Mouse (Mus musculus) MEL (cell line): ENCODE measurements around the gene Nek9. TPM values are rescaled to one million over a fixed set of nuclear protein-coding genes. Genes with fewer than 3 reads are reported as not detected.

Experiments used
- DNase-seq: peaks from one replicate; pipeline ENCODE4 v3.0.0; 2011; ENCODE audit warnings: low read depth, low spot score
- H3K27ac ChIP-seq: 2 replicates; pipeline ENCODE4 v1.5.1; 2012; ENCODE audit warnings: low read depth, mild to moderate bottlenecking, control low read depth, low read length, moderate library complexity; ENCODE audit not compliant: control insufficient read depth
- H3K27me3 ChIP-seq, 2 experiments: fragments of 150-350 bp in 1 of 2; sonication (generic) in 1 of 2; 2 replicates each; pipeline ENCODE4 v1.6.1; 2012; ENCODE audit warnings: low read length in 2 of 2, mild to moderate bottlenecking in 2 of 2, improper control_type of control experiment in 1 of 2, moderate library complexity in 1 of 2; ENCODE audit not compliant: insufficient read depth in 2 of 2, control insufficient read depth in 1 of 2
- H3K36me3 ChIP-seq, 2 experiments: 2 replicates each; pipeline ENCODE4 v1.6.1; 2012 to 2014; ENCODE audit warnings: low read length in 2 of 2, improper control_type of control experiment in 1 of 2, inconsistent platforms in 1 of 2, mild to moderate bottlenecking in 1 of 2; ENCODE audit not compliant: insufficient read depth in 2 of 2, control insufficient read depth in 1 of 2
- H3K4me1 ChIP-seq, 2 experiments: fragments of 150-350 bp in 1 of 2; sonication (generic) in 1 of 2; 2 replicates each; pipeline ENCODE4 v1.6.1; 2012; ENCODE audit warnings: low read length in 2 of 2, improper control_type of control experiment in 1 of 2, mild to moderate bottlenecking in 1 of 2; ENCODE audit not compliant: insufficient read depth in 2 of 2, control insufficient read depth in 1 of 2
- H3K4me3 ChIP-seq, 2 experiments: fragments of 150-350 bp in 1 of 2; sonication (generic) in 1 of 2; 2 replicates each; pipeline ENCODE4 v1.5.1; 2012; ENCODE audit warnings: low read depth in 2 of 2, low read length in 2 of 2, mild to moderate bottlenecking in 2 of 2, moderate library complexity in 2 of 2, control low read depth in 1 of 2, improper control_type of control experiment in 1 of 2; ENCODE audit not compliant: control insufficient read depth in 1 of 2, insufficient read depth in 1 of 2
- H3K79me2 ChIP-seq: 2 replicates; pipeline ENCODE4 v1.6.1; 2012; ENCODE audit warnings: mild to moderate bottlenecking, low read length, moderate library complexity; ENCODE audit not compliant: control insufficient read depth, poor library complexity, insufficient read depth
- H3K9ac ChIP-seq: 2 replicates; pipeline ENCODE4 v1.6.1; 2012; ENCODE audit warnings: low read depth, mild to moderate bottlenecking, control low read depth, low read length, moderate library complexity; ENCODE audit not compliant: control insufficient read depth, poor library complexity, severe bottlenecking
- H3K9me3 ChIP-seq: fragments of 150-350 bp; sonication (generic); replicated peaks from 2 replicates; pipeline ENCODE4 v1.6.1; 2012; ENCODE audit warnings: mild to moderate bottlenecking, low read length, improper control_type of control experiment, moderate library complexity; ENCODE audit not compliant: insufficient read depth
- CHD1 ChIP-seq: IDR thresholded peaks from 2 replicates; pipeline ENCODE4 v1.6.1; 2012; ENCODE audit warnings: low read depth, mild to moderate bottlenecking, inconsistent platforms, low read length, improper control_type of control experiment
- CHD2 ChIP-seq: IDR thresholded peaks from 2 replicates; pipeline ENCODE4 v1.6.1; 2011; ENCODE audit warnings: low read length, improper control_type of control experiment
- CTCF ChIP-seq, 3 experiments: IDR thresholded peaks in 2 of 3; conservative IDR thresholded peaks in 1 of 3; 2 replicates each; pipeline ENCODE4 v1.5.1; 2011 to 2012; ENCODE audit warnings: low read length in 3 of 3, low read depth in 2 of 3, mild to moderate bottlenecking in 2 of 3, improper control_type of control experiment in 1 of 3, inconsistent platforms in 1 of 3, mixed read lengths in 1 of 3, moderate library complexity in 1 of 3; ENCODE audit not compliant: control insufficient read depth in 1 of 3, insufficient read depth in 1 of 3, poor library complexity in 1 of 3, severe bottlenecking in 1 of 3
- ELF1 ChIP-seq: IDR thresholded peaks from 2 replicates; pipeline ENCODE4 v1.6.1; 2014; ENCODE audit warnings: low read depth, mild to moderate bottlenecking, inconsistent platforms, low read length, improper control_type of control experiment, moderate library complexity
- GABPA ChIP-seq: IDR thresholded peaks from 2 replicates; pipeline ENCODE4 v1.6.1; 2012; ENCODE audit warnings: low read depth, mild to moderate bottlenecking, inconsistent platforms, low read length, improper control_type of control experiment, moderate library complexity
- HCFC1 ChIP-seq: IDR thresholded peaks from 2 replicates; pipeline ENCODE4 v1.6.1; 2012; ENCODE audit warnings: low read depth, mild to moderate bottlenecking, inconsistent platforms, low read length, improper control_type of control experiment, moderate library complexity
- JUND ChIP-seq: IDR thresholded peaks from 2 replicates; pipeline ENCODE4 v1.6.1; 2011; ENCODE audit warnings: low read depth, mild to moderate bottlenecking, improper control_type of control experiment, low read length
- KAT2A ChIP-seq: conservative IDR thresholded peaks from 2 replicates; pipeline ENCODE4 v1.6.1; 2012; ENCODE audit warnings: low read depth, low read length, improper control_type of control experiment, inconsistent platforms
- MAFK ChIP-seq: IDR thresholded peaks from 2 replicates; pipeline ENCODE4 v1.6.1; 2011; ENCODE audit warnings: low read depth, mild to moderate bottlenecking, low read length, improper control_type of control experiment, borderline replicate concordance
- MAX ChIP-seq: IDR thresholded peaks from 2 replicates; pipeline ENCODE4 v1.6.1; 2011; ENCODE audit warnings: low read length, improper control_type of control experiment
- MAZ ChIP-seq: IDR thresholded peaks from 2 replicates; pipeline ENCODE4 v1.6.1; 2012; ENCODE audit warnings: low read depth, mild to moderate bottlenecking, inconsistent platforms, low read length, improper control_type of control experiment
- MEF2A ChIP-seq: IDR thresholded peaks from 2 replicates; pipeline ENCODE4 v1.6.1; 2014; ENCODE audit warnings: low read depth, mild to moderate bottlenecking, inconsistent platforms, low read length, improper control_type of control experiment; ENCODE audit not compliant: poor library complexity, insufficient replicate concordance, severe bottlenecking; ENCODE audit errors: extremely low read depth
- MYB ChIP-seq: IDR thresholded peaks from 2 replicates; pipeline ENCODE4 v1.6.1; 2011; ENCODE audit warnings: mild to moderate bottlenecking, low read depth, low read length, improper control_type of control experiment
- MYC ChIP-seq: IDR thresholded peaks from 2 replicates; pipeline ENCODE4 v1.6.1; 2011; ENCODE audit warnings: low read depth, mild to moderate bottlenecking, low read length, improper control_type of control experiment, moderate library complexity
- NELFE ChIP-seq: IDR thresholded peaks from 2 replicates; pipeline ENCODE4 v1.6.1; 2011; ENCODE audit warnings: low read depth, low read length, improper control_type of control experiment
- NRF1 ChIP-seq: IDR thresholded peaks from 2 replicates; pipeline ENCODE4 v1.6.1; 2014; ENCODE audit warnings: low read depth, mild to moderate bottlenecking, inconsistent platforms, low read length, improper control_type of control experiment, moderate library complexity; ENCODE audit not compliant: poor library complexity, insufficient read depth, severe bottlenecking
- POLR2A ChIP-seq, 2 experiments: IDR thresholded peaks; 2 replicates each; pipeline ENCODE4 v1.6.1; 2011 to 2012; ENCODE audit warnings: low read length in 2 of 2, mild to moderate bottlenecking in 2 of 2, control low read depth in 1 of 2, improper control_type of control experiment in 1 of 2, low read depth in 1 of 2, moderate library complexity in 1 of 2; ENCODE audit not compliant: control insufficient read depth in 1 of 2, insufficient read depth in 1 of 2, poor library complexity in 1 of 2
- RCOR1 ChIP-seq: IDR thresholded peaks from 2 replicates; pipeline ENCODE4 v1.6.1; 2012; ENCODE audit warnings: low read depth, mild to moderate bottlenecking, inconsistent platforms, low read length, improper control_type of control experiment
- SIN3A ChIP-seq: IDR thresholded peaks from 2 replicates; pipeline ENCODE4 v1.6.1; 2012; ENCODE audit warnings: low read length, improper control_type of control experiment, inconsistent platforms
- SMC3 ChIP-seq: IDR thresholded peaks from 2 replicates; pipeline ENCODE4 v1.6.1; 2011; ENCODE audit warnings: low read depth, low read length, improper control_type of control experiment
- TBP ChIP-seq: IDR thresholded peaks from 2 replicates; pipeline ENCODE4 v1.8.0; 2011; ENCODE audit warnings: low read depth, low read length, improper control_type of control experiment
- TCF12 ChIP-seq: IDR thresholded peaks from 2 replicates; pipeline ENCODE4 v1.6.1; 2014; ENCODE audit warnings: low read depth, mild to moderate bottlenecking, inconsistent platforms, low read length, improper control_type of control experiment, moderate library complexity
- ZKSCAN1 ChIP-seq: IDR thresholded peaks from 2 replicates; pipeline ENCODE4 v1.6.1; 2012; ENCODE audit warnings: low read depth, mild to moderate bottlenecking, inconsistent platforms, low read length, improper control_type of control experiment, moderate library complexity
- polyA plus RNA-seq, 2 experiments: library from polyadenylated mRNA; stranded (reverse) in 1 of 2; unstranded in 1 of 2; fragments of >175 nt in 1 of 2; fragments of >200 nt in 1 of 2; gene quantifications; 2 replicates each; pipeline versions ENCODE4 v1.2.1 to v1.2.4; 2012; ENCODE audit warnings: low replicate concordance in 2 of 2, low read depth in 1 of 2; ENCODE audit not compliant: insufficient read length in 2 of 2, insufficient read depth in 1 of 2, missing spikeins in 1 of 2
- total RNA-seq: library from RNA; depleted of rRNA; stranded (reverse); fragments of 300-350 nt; gene quantifications from 2 replicates; pipeline ENCODE4 v1.2.3, GENCODE M21; 2012

Gene Nek9
- total and polyA plus RNA-seq, 3 experiments, result 23.4 to 32.2 TPM; not detected in 1

DNA sequence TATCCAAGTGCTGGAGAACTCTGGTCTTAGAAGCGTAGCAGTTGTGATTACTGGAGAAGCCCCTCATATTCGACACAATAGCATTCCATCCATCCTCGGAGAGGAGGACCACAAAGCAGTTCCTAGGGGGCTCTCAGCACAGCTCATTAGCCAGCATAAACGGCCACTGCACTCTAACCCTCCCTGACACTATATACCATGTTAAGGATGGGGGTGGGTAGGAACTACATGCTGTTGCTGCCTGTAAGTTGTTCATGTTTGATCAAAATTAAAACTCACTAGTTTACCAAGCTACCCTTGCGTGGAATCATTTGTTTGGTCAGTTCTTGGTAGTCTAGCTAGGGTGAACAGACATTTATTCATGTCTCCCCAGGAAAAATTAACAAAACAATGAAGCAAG, 62.9 kb downstream of the Nek9 start:
- no peak overlapping the region for H3K9ac ChIP-seq
- H3K4me1 ChIP-seq, result peaks cover 9 to 15% of the 10 kb centered on the region in 2 experiments
- DNase-seq, result no peak
- peaks cover 5% of the 10 kb centered on the region; the same call in 1 of the 2 replicates for H3K79me2 ChIP-seq
- H3K27me3 ChIP-seq, result no peaks in the 10 kb centered on the region
- peaks cover 0 to 15% of the 10 kb centered on the region in 2 experiments; a peak in 2 of 4 replicates for H3K36me3 ChIP-seq
- no peak overlapping the region for H3K27ac ChIP-seq
- no peaks in the 10 kb centered on the region for H3K9me3 ChIP-seq
- no peak overlapping the region for H3K4me3 ChIP-seq
- no peak for TF ChIP-seq MAX
- no peak for TF ChIP-seq TCF12
- no peak for TF ChIP-seq MAZ
- TF ChIP-seq HCFC1, result no peak
- TF ChIP-seq NELFE, result no peak
- no peak for TF ChIP-seq RCOR1
- TF ChIP-seq KAT2A, result no peak
- TF ChIP-seq TBP, result no peak
- no peak for TF ChIP-seq CHD1
- no peak for TF ChIP-seq JUND
- no peak for TF ChIP-seq NRF1
- TF ChIP-seq ELF1, result no peak
- no peak for TF ChIP-seq CTCF (IDR thresholded peaks at IDR 0.05 in 2 of 3, conservative IDR thresholded peaks at IDR 0.05 in 1 of 3; ENCODE audit: control insufficient read depth in 1 of 3, insufficient read depth in 1 of 3, low read depth in 2 of 3, low read length in 3 of 3, poor library complexity in 1 of 3, severe bottlenecking in 1 of 3)
- TF ChIP-seq MEF2A, result no peak
- TF ChIP-seq CHD2, result no peak
- no peak for TF ChIP-seq MYC
- TF ChIP-seq SMC3, result no peak
- TF ChIP-seq GABPA, result no peak
- no peak for TF ChIP-seq POLR2A (IDR thresholded peaks at IDR 0.05; ENCODE audit: control insufficient read depth in 1 of 2, insufficient read depth in 1 of 2, low read depth in 1 of 2, low read length in 2 of 2, poor library complexity in 1 of 2)
- TF ChIP-seq, all 39 proteins: peak for 0

DNA sequence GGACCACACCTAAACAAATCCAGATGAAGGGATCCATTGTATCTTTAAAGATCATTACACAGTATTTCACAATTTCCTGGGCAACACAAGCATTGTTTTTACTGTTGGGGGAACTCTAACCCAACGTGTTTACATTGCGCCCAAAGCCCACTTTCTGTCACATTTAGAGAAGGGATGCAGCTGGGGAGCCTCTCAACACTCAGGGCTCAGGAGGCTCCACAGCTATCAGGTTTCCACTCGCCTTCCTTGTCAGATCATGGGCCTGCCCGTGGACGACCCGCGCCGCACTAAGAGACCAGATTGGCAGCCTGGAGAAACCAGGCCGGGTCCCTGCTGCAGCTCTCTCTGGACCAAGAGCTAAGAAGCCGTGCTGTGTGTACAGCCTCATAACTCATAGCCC, 65.7 kb downstream of the Nek9 start:
- H3K27ac ChIP-seq, result no peak overlapping the region
- H3K27me3 ChIP-seq, result no peaks in the 10 kb centered on the region
- no peak overlapping the region for H3K9ac ChIP-seq
- TF ChIP-seq TCF12 (no peak), CTCF (IDR thresholded peaks at IDR 0.05 in 2 of 3, conservative IDR thresholded peaks at IDR 0.05 in 1 of 3; ENCODE audit: control insufficient read depth in 1 of 3, insufficient read depth in 1 of 3, low read depth in 2 of 3, low read length in 3 of 3, poor library complexity in 1 of 3, severe bottlenecking in 1 of 3) (no peak), ZKSCAN1 (no peak), MYB (no peak), SIN3A (no peak), MAFK (no peak)
- H3K79me2 ChIP-seq, result no peaks in the 10 kb centered on the region; the same call in 1 of the 2 replicates
- peaks cover 0 to 7% of the 10 kb centered on the region in 2 experiments; a peak in 2 of 4 replicates for H3K36me3 ChIP-seq
- DNase-seq, result no peak
- peaks cover 4 to 8% of the 10 kb centered on the region in 2 experiments for H3K4me1 ChIP-seq
- H3K9me3 ChIP-seq, result no peaks in the 10 kb centered on the region
- no peak overlapping the region for H3K4me3 ChIP-seq
